Mouse (Mus musculus): ENCODE measurements around the gene Ggact.

Gene Ggact

GRCm38 (mm10) chr14:122867531-122868285 is 45.8 kb downstream of the Ggact start:
- DNase-seq (ENCODE audit: low spot score in 2 of 2), result peak; percentile 14 to 19

- DNase-seq (ENCODE audit: low spot score in 2 of 2), result no peak
Observed at GRCm38 (mm10) chr14:122865462-122866129, 48.0 kb downstream of the Ggact start.

- DNase-seq (ENCODE audit: low spot score in 2 of 2), result peak in 1 of 2 experiments; percentile 15
Observed at GRCm38 (mm10) chr14:122862623-122863022, 50.9 kb downstream of the Ggact start.

- no peak for DNase-seq (ENCODE audit: low spot score in 2 of 2)
Observed at GRCm38 (mm10) chr14:122859792-122860191, 53.8 kb downstream of the Ggact start.

GRCm38 (mm10) chr14:122852506-122853057 is 61.0 kb downstream of the Ggact start:
- DNase-seq (ENCODE audit: low spot score in 2 of 2), result no peak

- DNase-seq (ENCODE audit: low spot score in 2 of 2), result no peak
Observed at GRCm38 (mm10) chr14:122837018-122837417, 76.5 kb downstream of the Ggact start.

GRCm38 (mm10) chr14:122836221-122836620 is 77.3 kb downstream of the Ggact start:
- DNase-seq (ENCODE audit: low spot score in 2 of 2), result no peak

- DNase-seq (ENCODE audit: low spot score in 2 of 2), result no peak
Observed at GRCm38 (mm10) chr14:122835487-122836190, 77.9 kb downstream of the Ggact start.

- DNase-seq (ENCODE audit: low spot score in 2 of 2), result no peak
Observed at GRCm38 (mm10) chr14:122834753-122835152, 78.8 kb downstream of the Ggact start.

- no peak for DNase-seq (ENCODE audit: low spot score in 2 of 2)
Observed at GRCm38 (mm10) chr14:122833666-122834065, 79.9 kb downstream of the Ggact start.

- DNase-seq (ENCODE audit: low spot score in 2 of 2), result no peak
Observed at GRCm38 (mm10) chr14:122830433-122830832, 83.1 kb downstream of the Ggact start.

- no peak for DNase-seq (ENCODE audit: low spot score in 2 of 2)
Observed at GRCm38 (mm10) chr14:122825464-122825863, 88.1 kb downstream of the Ggact start.

GRCm38 (mm10) chr14:122823791-122824190 is 89.8 kb downstream of the Ggact start:
- DNase-seq (ENCODE audit: low spot score in 2 of 2), result no peak

GRCm38 (mm10) chr14:122821002-122821401 is 92.6 kb downstream of the Ggact start:
- DNase-seq (ENCODE audit: low spot score in 2 of 2), result no peak

- no peak for DNase-seq (ENCODE audit: low spot score in 2 of 2)
Observed at GRCm38 (mm10) chr14:122800296-122800695, 113.3 kb downstream of the Ggact start.

GRCm38 (mm10) chr14:122793368-122793767 is 120.2 kb downstream of the Ggact start:
- DNase-seq (ENCODE audit: low spot score in 2 of 2), result no peak

GRCm38 (mm10) chr14:122790111-122790510 is 123.4 kb downstream of the Ggact start:
- DNase-seq (ENCODE audit: low spot score in 2 of 2), result no peak

GRCm38 (mm10) chr14:122788199-122788598 is 125.4 kb downstream of the Ggact start:
- no peak for DNase-seq (ENCODE audit: low spot score in 2 of 2)

- no peak for DNase-seq (ENCODE audit: low spot score in 2 of 2)
Observed at GRCm38 (mm10) chr14:122784701-122785100, 128.9 kb downstream of the Ggact start.

- DNase-seq (ENCODE audit: low spot score in 2 of 2), result no peak
Observed at GRCm38 (mm10) chr14:122766448-122766847, 147.1 kb downstream of the Ggact start.

All from heart, adult 9 months (tissue).